Mouse (Mus musculus) testis, adult 2 months (tissue): ENCODE measurements around the gene Egfl8.

Experiments used
- CTCF ChIP-seq: fragments of 200-500 bp; IDR thresholded peaks from 2 replicates; pipeline ENCODE4 v1.5.1; 2012; ENCODE audit warnings: low read depth, mild to moderate bottlenecking, inconsistent platforms, low read length, moderate library complexity; ENCODE audit not compliant: control insufficient read depth, insufficient read depth, insufficient replicate concordance
- POLR2A ChIP-seq: fragments of 200-500 bp; IDR thresholded peaks from 2 replicates; pipeline ENCODE4 v1.6.1; 2012; ENCODE audit warnings: low read depth, mild to moderate bottlenecking, inconsistent platforms, low read length, moderate library complexity; ENCODE audit not compliant: control insufficient read depth

DNA sequence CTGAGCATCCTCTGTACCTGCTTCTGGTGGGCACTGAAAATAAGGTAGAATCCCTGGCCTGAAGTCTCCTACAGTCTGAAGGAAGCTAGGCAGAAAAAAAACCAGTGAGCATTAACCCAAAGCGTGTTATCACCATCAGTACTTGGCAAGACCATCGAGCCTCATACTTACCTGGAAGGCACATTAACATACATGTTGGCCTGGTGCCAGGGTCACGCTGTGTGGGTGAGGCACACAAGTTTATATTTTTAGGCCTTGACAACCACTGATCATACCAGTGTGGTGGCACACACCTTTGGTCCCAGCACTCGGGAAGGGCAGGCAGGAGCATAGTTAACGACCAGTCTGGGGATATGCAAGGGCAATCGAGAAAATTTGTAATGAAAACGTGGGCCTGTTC, 7.8 kb downstream of the Egfl8 start:
- TF ChIP-seq CTCF (no peak), POLR2A (no peak)
